12 mouse cellular contexts compared by ENCODE assay signal in the genomic region with DNA sequence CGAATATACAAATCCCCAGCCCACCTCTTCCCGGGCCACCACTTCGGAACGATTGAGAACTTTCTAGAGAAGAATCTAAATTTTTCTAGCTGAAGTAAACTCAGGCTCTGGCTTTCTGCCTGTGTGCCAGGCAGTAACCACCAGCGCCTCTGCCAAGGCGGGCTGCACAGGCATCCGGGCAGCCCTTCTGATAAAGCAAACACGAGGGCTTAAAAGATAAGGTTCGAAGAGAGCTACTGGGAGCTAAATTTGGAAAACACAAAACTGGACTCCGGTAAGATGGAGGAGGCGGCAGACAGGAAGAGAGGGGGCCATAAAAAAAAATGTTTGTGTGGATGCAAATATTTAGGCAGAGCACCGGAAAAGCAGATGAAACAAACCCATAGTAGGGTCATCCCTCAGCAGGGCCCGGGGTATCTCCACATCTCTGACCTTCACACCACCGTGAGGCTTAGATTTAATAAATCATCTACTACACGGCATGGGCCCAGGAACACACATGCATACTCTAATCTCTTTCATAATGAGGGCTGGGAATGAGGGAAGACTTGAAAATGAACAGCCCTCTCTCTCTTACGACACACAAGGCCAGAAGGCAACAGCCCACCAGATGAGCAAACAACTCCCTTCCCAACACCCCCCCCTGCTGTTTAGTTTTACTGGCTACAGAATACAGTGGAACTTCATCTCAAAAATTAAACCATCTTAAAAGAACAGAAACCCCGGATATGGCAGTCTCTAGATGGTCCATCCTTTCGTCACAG.
DNase-seq lines count a peak whose midpoint lies in the region; ATAC-seq and TF ChIP-seq lines count a peak whose summit lies in the region.
"Had no signal": no experiment of that assay in that cellular context is flagged by ENCODE, and none has a peak within 500 bp of the region (broad histone marks: within the 10 kb centered on the region; RNA-seq: fewer than 3 reads in every experiment).

No protein-coding gene starts in this region.

- intact Hi-C loops in heart, adult 2 months (cut with DNase I): loop anchor here (1.0 to 5.0 kb wide), 2 partner anchors 33 to 58 kb away; no protein-coding TSS in a partner anchor

- peak; percentile 31 for TF ChIP-seq CTCF in heart, adult 2 months (IDR thresholded peaks at IDR 0.05)

- H3K4me1 ChIP-seq in kidney, embryonic 15.5 days: peaks cover 30% of the 10 kb centered on the region
- H3K4me1 ChIP-seq in heart, adult 2 months (ENCODE audit: control insufficient read depth, insufficient read depth, low read length): peaks cover 7% of the 10 kb centered on the region
- H3K4me1 ChIP-seq in lung, embryonic 16.5 days (replicated peaks; ENCODE audit: control insufficient read depth, insufficient read depth, low read length): peaks cover 39% of the 10 kb centered on the region
- H3K4me1 ChIP-seq in midbrain, embryonic 13.5 days (replicated peaks): peaks cover 10% of the 10 kb centered on the region; the same call in 1 of the 2 replicates
- H3K4me1 ChIP-seq: forebrain, embryonic 10.5 days; hindbrain, embryonic 15.5 days had no signal

- no peaks in the 10 kb centered on the region for H3K36me3 ChIP-seq in kidney, embryonic 15.5 days
- peaks cover 5% of the 10 kb centered on the region; the same call in 1 of the 2 replicates for H3K36me3 ChIP-seq in heart, adult 2 months (ENCODE audit: control insufficient read depth, insufficient read depth, low read length)
- no peaks in the 10 kb centered on the region for H3K36me3 ChIP-seq in lung, embryonic 16.5 days (ENCODE audit: control insufficient read depth, insufficient read depth, low read length)
- H3K36me3 ChIP-seq in midbrain, embryonic 13.5 days: no peaks in the 10 kb centered on the region
- H3K36me3 ChIP-seq: forebrain, embryonic 10.5 days; hindbrain, embryonic 15.5 days; neural tube, embryonic 13.5 days had no signal

- no peaks in the 10 kb centered on the region for H3K79me2 ChIP-seq in heart, adult 2 months (replicated peaks; ENCODE audit: control insufficient read depth, insufficient read depth, low read length)

- 0 out of 2 replicates have a peak, but pooled peaks have one; percentile 19 for TF ChIP-seq EP300 in heart, adult 2 months (IDR thresholded peaks at IDR 0.05; ENCODE audit: insufficient read depth, low read depth, low read length)

- no peak for DNase-seq in kidney, adult 9 months
- DNase-seq in heart, adult 2 months: peak; percentile 60 to 76
- peak; percentile 69 for DNase-seq in heart, postnatal 4 days
- no peak for DNase-seq in left cerebral cortex, adult 9 months (ENCODE audit: low spot score in 2 of 2)
- DNase-seq in embryo, embryonic 10.5 days (ENCODE audit: low spot score): no peak
- DNase-seq: cerebellum, adult 8-10 months had no signal

- H3K4me3 ChIP-seq in kidney, embryonic 15.5 days (replicated peaks): no peak overlapping the region
- H3K4me3 ChIP-seq in heart, adult 2 months: peak overlapping the region; percentile 30
- H3K4me3 ChIP-seq in lung, embryonic 16.5 days (ENCODE audit: low read length): no peak overlapping the region
- H3K4me3 ChIP-seq in midbrain, embryonic 13.5 days (replicated peaks): no peak overlapping the region
- H3K4me3 ChIP-seq: forebrain, embryonic 10.5 days; hindbrain, embryonic 15.5 days; neural tube, embryonic 13.5 days had no signal

- H3K9ac ChIP-seq in kidney, embryonic 15.5 days: no peak overlapping the region
- peak overlapping the region; percentile 61 for H3K9ac ChIP-seq in heart, adult 2 months (ENCODE audit: low read depth, low read length)
- H3K9ac ChIP-seq in lung, embryonic 16.5 days (ENCODE audit: low read length): peak overlapping the region; percentile 3; the same call in 1 of the 2 replicates
- no peak overlapping the region for H3K9ac ChIP-seq in midbrain, embryonic 13.5 days (replicated peaks)
- H3K9ac ChIP-seq: hindbrain, embryonic 15.5 days; neural tube, embryonic 13.5 days had no signal

- ATAC-seq in kidney, embryonic 15.5 days (replicated peaks; ENCODE audit: low FRiP score): 0 out of 2 replicates have a peak, but pooled peaks have one; percentile 12
- peak; percentile 73 for ATAC-seq in lung, embryonic 16.5 days (ENCODE audit: low read depth)
- no peak for ATAC-seq in midbrain, embryonic 13.5 days

- 0 out of 2 replicates have a peak overlapping the region, but pooled peaks have one; percentile 7 for H3K4me2 ChIP-seq in kidney, embryonic 15.5 days
- peak overlapping the region; percentile 37 for H3K4me2 ChIP-seq in lung, embryonic 16.5 days (ENCODE audit: low read depth, low read length)
- H3K4me2 ChIP-seq in midbrain, embryonic 13.5 days (replicated peaks): no peak overlapping the region
- H3K4me2 ChIP-seq: hindbrain, embryonic 15.5 days; neural tube, embryonic 13.5 days had no signal

- H3K27me3 ChIP-seq in kidney, embryonic 15.5 days: no peaks in the 10 kb centered on the region
- no peaks in the 10 kb centered on the region for H3K27me3 ChIP-seq in heart, adult 2 months (ENCODE audit: control insufficient read depth, insufficient read depth, low read length)
- H3K27me3 ChIP-seq in lung, embryonic 16.5 days (ENCODE audit: control insufficient read depth, insufficient read depth, low read depth, low read length): no peaks in the 10 kb centered on the region
- no peaks in the 10 kb centered on the region for H3K27me3 ChIP-seq in midbrain, embryonic 13.5 days
- H3K27me3 ChIP-seq: hindbrain, embryonic 15.5 days; neural tube, embryonic 13.5 days had no signal

- no peak; the same call in 1 of the 2 replicates for TF ChIP-seq POLR2A in heart, adult 2 months (IDR thresholded peaks at IDR 0.05; ENCODE audit: insufficient read depth, low read depth, low read length)

- 68% methylated on average over 18 of the region's 18 CpGs for whole genome bisulfite sequencing in kidney, embryonic 15.5 days
- WGBS in heart, adult 2 months: 23% methylated on average over 18 of the region's 18 CpGs
- WGBS in lung, embryonic 16.5 days: 26% methylated on average over 18 of the region's 18 CpGs
- 94% methylated on average over 18 of the region's 18 CpGs for WGBS in midbrain, embryonic 13.5 days

- peak overlapping the region; percentile 76 for H3K27ac ChIP-seq in kidney, embryonic 15.5 days
- H3K27ac ChIP-seq in heart, adult 2 months: peak overlapping the region; percentile 88
- H3K27ac ChIP-seq in lung, embryonic 16.5 days (ENCODE audit: low read length): peak overlapping the region; percentile 90
- H3K27ac ChIP-seq in midbrain, embryonic 13.5 days: no peak overlapping the region
- H3K27ac ChIP-seq: forebrain, embryonic 10.5 days; hindbrain, embryonic 15.5 days; neural tube, embryonic 13.5 days had no signal

- H3K9me3 ChIP-seq in kidney, embryonic 15.5 days (replicated peaks): no peaks in the 10 kb centered on the region
- no peaks in the 10 kb centered on the region for H3K9me3 ChIP-seq in lung, embryonic 16.5 days (ENCODE audit: control insufficient read depth, low read length)
- no peaks in the 10 kb centered on the region for H3K9me3 ChIP-seq in midbrain, embryonic 13.5 days
- H3K9me3 ChIP-seq: forebrain, embryonic 10.5 days; hindbrain, embryonic 15.5 days; neural tube, embryonic 13.5 days had no signal

Comparison
In these comparisons a context has a peak if more than half of its experiments do, and no peak if none do; other contexts are left out.
1. H3K9ac ChIP-seq: peak in heart, adult 2 months (single experiment) and lung, embryonic 16.5 days (single experiment); none in kidney, embryonic 15.5 days (single experiment) and midbrain, embryonic 13.5 days (single experiment).
2. DNase-seq: peak in heart, adult 2 months (2 of 2) and heart, postnatal 4 days (single experiment); none in kidney, adult 9 months (single experiment), left cerebral cortex, adult 9 months (0 of 2) and embryo, embryonic 10.5 days (single experiment).